8 mouse cellular contexts compared by ENCODE assay signal in the genomic region with DNA sequence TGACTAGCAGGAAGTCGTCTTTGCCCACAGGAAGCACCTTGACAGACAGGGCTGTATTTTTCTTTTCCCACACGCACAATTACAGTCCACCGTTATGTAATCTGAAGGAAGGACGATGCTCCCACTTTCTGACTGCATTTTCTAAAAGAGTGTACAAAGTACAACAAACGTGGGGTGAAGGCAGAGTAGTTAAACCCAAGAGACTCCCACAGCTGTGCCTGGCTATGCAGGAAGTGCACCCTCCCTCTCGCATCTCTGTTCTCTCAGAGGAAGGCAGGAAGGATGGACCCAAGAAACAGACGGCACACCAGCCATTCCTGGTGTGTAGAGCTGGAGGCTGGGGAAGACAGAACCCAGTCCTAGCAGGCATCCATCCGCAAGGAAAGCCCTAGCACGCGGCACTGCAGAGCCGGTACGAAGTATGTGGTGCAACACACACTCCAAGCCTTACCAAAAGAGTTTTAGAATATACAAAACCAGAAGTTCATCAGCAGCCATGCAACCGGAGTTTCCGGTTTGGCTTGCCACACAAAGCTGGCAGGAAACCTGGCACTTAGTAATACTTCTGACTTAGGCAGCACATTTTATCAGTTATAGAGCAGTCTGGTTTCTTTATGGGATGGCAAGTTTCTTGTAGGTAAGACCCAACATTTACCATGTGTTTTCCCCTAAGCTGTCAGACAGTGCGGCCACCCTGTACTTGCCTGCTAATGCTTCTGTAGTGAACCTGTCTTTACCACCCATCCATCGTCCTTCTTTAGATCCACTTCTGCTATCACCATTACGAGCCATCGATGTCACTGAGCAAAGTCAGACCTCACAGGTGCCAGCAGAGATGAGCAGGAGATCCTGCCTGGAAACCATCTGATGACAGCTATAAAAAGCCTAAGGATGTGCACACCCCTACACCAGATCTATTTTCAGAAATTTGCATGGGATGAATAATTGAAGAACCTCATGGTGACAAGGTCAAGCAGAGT. TPM values are rescaled to one million over a fixed set of nuclear protein-coding genes. Genes with fewer than 3 reads are reported as not detected.
DNase-seq lines count a peak whose midpoint lies in the region; ATAC-seq and TF ChIP-seq lines count a peak whose summit lies in the region.
"Had no signal": no experiment of that assay in that cellular context is flagged by ENCODE, and none has a peak within 500 bp of the region (broad histone marks: within the 10 kb centered on the region; RNA-seq: fewer than 3 reads in every experiment).

No protein-coding gene starts in this region.

- no peaks in the 10 kb centered on the region for H3K4me1 ChIP-seq in lung, embryonic 14.5 days (ENCODE audit: insufficient read depth)
- peaks cover 5% of the 10 kb centered on the region for H3K4me1 ChIP-seq in lung, adult 2 months (ENCODE audit: control insufficient read depth, insufficient read depth, low read length)
- H3K4me1 ChIP-seq in midbrain, embryonic 16.5 days (ENCODE audit: control insufficient read depth, insufficient read depth, low read length), result no peaks in the 10 kb centered on the region; the same call in 1 of the 2 replicates

- TF ChIP-seq POLR2A in lung, adult 2 months (IDR thresholded peaks at IDR 0.05; ENCODE audit: borderline replicate concordance, extremely low read depth, low read depth, low read length), result no peak

- no peak for TF ChIP-seq CTCF in lung, embryonic 14.5 days (IDR thresholded peaks at IDR 0.05; ENCODE audit: low read depth)
- TF ChIP-seq CTCF in lung, adult 2 months (IDR thresholded peaks at IDR 0.05; ENCODE audit: insufficient read depth, low read length), result no peak

- H3K27ac ChIP-seq in lung, embryonic 14.5 days (ENCODE audit: low read depth), result no peak overlapping the region; the same call in 1 of the 2 replicates
- H3K27ac ChIP-seq in midbrain, embryonic 16.5 days (ENCODE audit: low read length), result no peak overlapping the region
- H3K27ac ChIP-seq: liver, embryonic 14.5 days had no signal

- no peak overlapping the region for H3K4me3 ChIP-seq in lung, embryonic 14.5 days (ENCODE audit: low read depth, low read length)
- no peak overlapping the region for H3K4me3 ChIP-seq in lung, adult 2 months (replicated peaks; ENCODE audit: extremely low read depth, low read depth, low read length)
- H3K4me3 ChIP-seq in midbrain, embryonic 16.5 days (ENCODE audit: low read depth, low read length), result no peak overlapping the region

- no peaks in the 10 kb centered on the region for H3K27me3 ChIP-seq in lung, embryonic 14.5 days (ENCODE audit: insufficient read depth, low read length)
- no peaks in the 10 kb centered on the region for H3K27me3 ChIP-seq in splenic B cell, adult 2 months (ENCODE audit: control insufficient read depth, insufficient read depth, low read length, poor library complexity, severe bottlenecking)
- no peaks in the 10 kb centered on the region for H3K27me3 ChIP-seq in midbrain, embryonic 16.5 days (ENCODE audit: control insufficient read depth, insufficient read depth, low read depth, low read length)

- no peak overlapping the region for H3K9ac ChIP-seq in lung, embryonic 14.5 days
- H3K9ac ChIP-seq in midbrain, embryonic 16.5 days (ENCODE audit: low read depth, low read length), result no peak overlapping the region
- H3K9ac ChIP-seq: liver, embryonic 14.5 days had no signal

- H3K4me2 ChIP-seq in lung, embryonic 14.5 days, result no peak overlapping the region
- H3K4me2 ChIP-seq in midbrain, embryonic 16.5 days (ENCODE audit: low read length), result no peak overlapping the region

- 75% methylated on average over 18 of the region's 18 CpGs for WGBS in lung, embryonic 14.5 days
- WGBS in lung, adult 2 months, result 43% methylated on average over 18 of the region's 18 CpGs
- 85% methylated on average over 18 of the region's 18 CpGs for WGBS in midbrain, embryonic 16.5 days

- no peak for ATAC-seq in lung, embryonic 14.5 days (ENCODE audit: insufficient read depth)
- ATAC-seq in granulocyte monocyte progenitor cell, adult 5-6 weeks (replicated peaks; ENCODE audit: poor library complexity, severe bottlenecking), result peak; percentile 85
- ATAC-seq in midbrain, embryonic 16.5 days, result no peak

- H3K9me3 ChIP-seq in lung, embryonic 14.5 days (ENCODE audit: low read depth, low read length), result no peaks in the 10 kb centered on the region
- no peaks in the 10 kb centered on the region for H3K9me3 ChIP-seq in midbrain, embryonic 16.5 days (replicated peaks; ENCODE audit: control insufficient read depth, low read length, poor library complexity, severe bottlenecking)

- peak; percentile 32 for DNase-seq in lung, embryonic 14.5 days
- no peak for DNase-seq in lung, adult 2 months
- DNase-seq in kidney, postnatal 14 days, result peak; percentile 24
- peak; percentile 38 for DNase-seq in splenic B cell, adult 2 months (ENCODE audit: low read depth, low spot score)
- DNase-seq in layer of hippocampus, adult 9-10 months (ENCODE audit: low spot score), result no peak

- H3K36me3 ChIP-seq in lung, embryonic 14.5 days (ENCODE audit: insufficient read depth), result peaks cover 7% of the 10 kb centered on the region; the same call in 1 of the 2 replicates
- no peaks in the 10 kb centered on the region; the same call in none of the 2 replicates for H3K36me3 ChIP-seq in splenic B cell, adult 2 months (ENCODE audit: control insufficient read depth, insufficient read depth, low read length, poor library complexity, severe bottlenecking)
- peaks cover 30% of the 10 kb centered on the region for H3K36me3 ChIP-seq in midbrain, embryonic 16.5 days (ENCODE audit: control insufficient read depth, insufficient read depth, low read length)

RNA-seq across cellular contexts. Expression of gene Ap1s3, which starts 39.7 kb away (rescaled TPM):
- 0.51 and 0.84 TPM in 2 replicates for polyA plus RNA-seq in lung, embryonic 14.5 days (2014; fragmentation: Nextera tagmentation; extraction: Ambion mirVana)
- polyA plus RNA-seq in lung, adult 2 months (2012; rRNA removed), result 36.1 and 40.0 TPM in 2 replicates
- 8.8 and 11.3 TPM in 2 replicates for total RNA-seq in granulocyte monocyte progenitor cell, adult 5-6 weeks (2014; fragmentation: Nextera tagmentation)
- total RNA-seq in granulocyte monocyte progenitor cell, adult 5-6 weeks (2017), result 1.9 and 2.3 TPM in 2 replicates
- polyA plus RNA-seq in midbrain, embryonic 16.5 days (2015; fragmentation: Nextera tagmentation; extraction: Ambion mirVana), result 0.16 TPM in 1 of 2 replicates, not detected in the other

Comparison
In these comparisons a context has a peak if more than half of its experiments do, and no peak if none do; other contexts are left out.
1. DNase-seq: peak in lung, embryonic 14.5 days (single experiment), kidney, postnatal 14 days (single experiment) and splenic B cell, adult 2 months (single experiment); none in lung, adult 2 months (single experiment) and layer of hippocampus, adult 9-10 months (single experiment).
2. RNA of gene Ap1s3, which starts 39.7 kb away (polyA plus RNA-seq): 36.1 to 40.0 TPM in lung, adult 2 months; 0.51 to 0.84 TPM in lung, embryonic 14.5 days and 0.16 TPM in midbrain, embryonic 16.5 days; every median in the first group is over 10 times any median in the second.